Mouse (Mus musculus): ENCODE measurements around the gene Swsap1. TPM values are rescaled to one million over a fixed set of nuclear protein-coding genes. Genes with fewer than 3 reads are reported as not detected.

The Swsap1 gene
- polyA plus RNA-seq, 1 experiment from 2014 or later: 2.5 TPM

GRCm38 (mm10) chr9:21936692-21937570, 18.6 kb upstream of the Swsap1 start, which contains the start of gene Plppr2:
TSS of gene Plppr2 (plus strand) at chr9:21937033.
- 2% methylated on average over 43 of the region's 43 CpGs for WGBS (ENCODE audit: insufficient replicate concordance)
- ATAC-seq (ENCODE audit: insufficient read depth): peak; percentile 86
- H3K27ac ChIP-seq (replicated peaks): no peak within 1 kb of the TSS

GRCm38 (mm10) chr9:21937711-21938175, 17.8 kb upstream of the Swsap1 start:
- H3K4me2 ChIP-seq: 0 out of 2 replicates have a peak overlapping the region, but pooled peaks have one; percentile 67
- no peak overlapping the region for H3K4me3 ChIP-seq (replicated peaks)
- no peaks in the 10 kb centered on the region for H3K36me3 ChIP-seq (replicated peaks)
- no peaks in the 10 kb centered on the region for H3K9me3 ChIP-seq (replicated peaks)
- H3K9ac ChIP-seq: no peak overlapping the region
- peaks cover 8% of the 10 kb centered on the region for H3K4me1 ChIP-seq (replicated peaks)
- H3K27me3 ChIP-seq: peaks cover 22% of the 10 kb centered on the region
- WGBS (ENCODE audit: insufficient replicate concordance): 76% methylated on average over 4 of the region's 4 CpGs
- ATAC-seq (ENCODE audit: insufficient read depth): no peak
- no peak overlapping the region for H3K27ac ChIP-seq (replicated peaks)

More at GRCm38 (mm10) chr9:21936692-21937570, 18.6 kb upstream of the Swsap1 start, which contains the start of gene Plppr2:
- Histone ChIP-seq H3K9me3 (replicated peaks) (no peaks in the 10 kb centered on the region), H3K4me3 (replicated peaks) (peak within 1 kb of the TSS; percentile 49), H3K9ac (0 out of 2 replicates have a peak within 1 kb of the TSS, but pooled peaks have one; percentile 0), H3K36me3 (replicated peaks) (no peaks in the 10 kb centered on the region), H3K4me1 (replicated peaks) (peaks cover 12% of the 10 kb centered on the region), H3K4me2 (peak within 1 kb of the TSS; percentile 67), H3K27me3 (peaks cover 22% of the 10 kb centered on the region)

- Histone ChIP-seq H3K4me3 (replicated peaks) (no peak overlapping the region), H3K4me1 (replicated peaks) (peaks cover 7% of the 10 kb centered on the region), H3K27ac (replicated peaks) (no peak overlapping the region), H3K36me3 (replicated peaks) (no peaks in the 10 kb centered on the region), H3K27me3 (peaks cover 21% of the 10 kb centered on the region), H3K9me3 (replicated peaks) (no peaks in the 10 kb centered on the region), H3K4me2 (no peak overlapping the region), H3K9ac (no peak overlapping the region)
- ATAC-seq (ENCODE audit: insufficient read depth): no peak
- WGBS (ENCODE audit: insufficient replicate concordance): 61% methylated on average over 4 of the region's 4 CpGs
Observed at GRCm38 (mm10) chr9:21938234-21938855, 17.2 kb upstream of the Swsap1 start.

- no peak overlapping the region for H3K4me3 ChIP-seq (replicated peaks)
- H3K36me3 ChIP-seq (replicated peaks): no peaks in the 10 kb centered on the region
- no peak for ATAC-seq (ENCODE audit: insufficient read depth)
- no peak overlapping the region for H3K27ac ChIP-seq (replicated peaks)
- no peak overlapping the region for H3K4me2 ChIP-seq
- peaks cover 25% of the 10 kb centered on the region for H3K27me3 ChIP-seq
- WGBS (ENCODE audit: insufficient replicate concordance): 58% methylated on average over 12 of the region's 12 CpGs
- no peaks in the 10 kb centered on the region for H3K9me3 ChIP-seq (replicated peaks)
- H3K9ac ChIP-seq: no peak overlapping the region
- peaks cover 14% of the 10 kb centered on the region for H3K4me1 ChIP-seq (replicated peaks)
Observed at GRCm38 (mm10) chr9:21943046-21943445, 12.5 kb upstream of the Swsap1 start.

GRCm38 (mm10) chr9:21943638-21944037, 11.9 kb upstream of the Swsap1 start:
- H3K27me3 ChIP-seq: peaks cover 31% of the 10 kb centered on the region
- no peak overlapping the region for H3K4me3 ChIP-seq (replicated peaks)
- no peak overlapping the region for H3K4me2 ChIP-seq
- no peak for ATAC-seq (ENCODE audit: insufficient read depth)
- no peaks in the 10 kb centered on the region for H3K36me3 ChIP-seq (replicated peaks)
- H3K9ac ChIP-seq: no peak overlapping the region
- WGBS (ENCODE audit: insufficient replicate concordance): 38% methylated on average over 12 of the region's 12 CpGs
- H3K9me3 ChIP-seq (replicated peaks): no peaks in the 10 kb centered on the region
- peaks cover 14% of the 10 kb centered on the region for H3K4me1 ChIP-seq (replicated peaks)
- H3K27ac ChIP-seq (replicated peaks): no peak overlapping the region

- no peaks in the 10 kb centered on the region for H3K36me3 ChIP-seq (replicated peaks)
- peaks cover 37% of the 10 kb centered on the region for H3K27me3 ChIP-seq
- WGBS (ENCODE audit: insufficient replicate concordance): 16% methylated on average over 23 of the region's 23 CpGs
- peak overlapping the region; percentile 10 for H3K4me2 ChIP-seq
- H3K4me1 ChIP-seq (replicated peaks): peaks cover 14% of the 10 kb centered on the region
- H3K4me3 ChIP-seq (replicated peaks): no peak overlapping the region
- no peaks in the 10 kb centered on the region for H3K9me3 ChIP-seq (replicated peaks)
- H3K27ac ChIP-seq (replicated peaks): no peak overlapping the region
- no peak overlapping the region for H3K9ac ChIP-seq
- ATAC-seq (ENCODE audit: insufficient read depth): 0 out of 2 replicates have a peak, but pooled peaks have one; percentile 17
Observed at GRCm38 (mm10) chr9:21944267-21944666, 11.3 kb upstream of the Swsap1 start.

GRCm38 (mm10) chr9:21947540-21948130, 7.9 kb upstream of the Swsap1 start:
- ATAC-seq (ENCODE audit: insufficient read depth): no peak
- WGBS (ENCODE audit: insufficient replicate concordance): 2% methylated on average over 27 of the region's 28 CpGs

GRCm38 (mm10) chr9:21948146-21948545, 7.4 kb upstream of the Swsap1 start:
- Histone ChIP-seq H3K27ac (replicated peaks) (no peak overlapping the region), H3K27me3 (peaks cover 44% of the 10 kb centered on the region), H3K36me3 (replicated peaks) (no peaks in the 10 kb centered on the region), H3K9ac (no peak overlapping the region), H3K4me1 (replicated peaks) (peaks cover 14% of the 10 kb centered on the region), H3K9me3 (replicated peaks) (no peaks in the 10 kb centered on the region), H3K4me2 (no peak overlapping the region), H3K4me3 (replicated peaks) (no peak overlapping the region)
- 40% methylated on average over 8 of the region's 8 CpGs for WGBS (ENCODE audit: insufficient replicate concordance)
- no peak for ATAC-seq (ENCODE audit: insufficient read depth)

More at GRCm38 (mm10) chr9:21947540-21948130, 7.9 kb upstream of the Swsap1 start:
- Histone ChIP-seq H3K4me3 (replicated peaks) (no peak overlapping the region), H3K36me3 (replicated peaks) (no peaks in the 10 kb centered on the region), H3K9me3 (replicated peaks) (no peaks in the 10 kb centered on the region), H3K27me3 (peaks cover 44% of the 10 kb centered on the region), H3K4me1 (replicated peaks) (peaks cover 14% of the 10 kb centered on the region), H3K4me2 (peak overlapping the region; percentile 25), H3K9ac (no peak overlapping the region), H3K27ac (replicated peaks) (no peak overlapping the region)

GRCm38 (mm10) chr9:21948790-21949189, 6.8 kb upstream of the Swsap1 start:
- Histone ChIP-seq H3K4me3 (replicated peaks) (no peak overlapping the region), H3K4me1 (replicated peaks) (peaks cover 14% of the 10 kb centered on the region), H3K36me3 (replicated peaks) (no peaks in the 10 kb centered on the region), H3K27ac (replicated peaks) (no peak overlapping the region), H3K4me2 (no peak overlapping the region), H3K9ac (no peak overlapping the region), H3K27me3 (peaks cover 39% of the 10 kb centered on the region), H3K9me3 (replicated peaks) (no peaks in the 10 kb centered on the region)
- no peak for ATAC-seq (ENCODE audit: insufficient read depth)
- WGBS (ENCODE audit: insufficient replicate concordance): 61% methylated on average over 6 of the region's 6 CpGs

GRCm38 (mm10) chr9:21950322-21950721, 5.2 kb upstream of the Swsap1 start:
- no peak overlapping the region for H3K27ac ChIP-seq (replicated peaks)
- peaks cover 15% of the 10 kb centered on the region for H3K4me1 ChIP-seq (replicated peaks)
- H3K36me3 ChIP-seq (replicated peaks): no peaks in the 10 kb centered on the region
- H3K9ac ChIP-seq: no peak overlapping the region
- 15% methylated on average over 11 of the region's 11 CpGs for WGBS (ENCODE audit: insufficient replicate concordance)
- no peak overlapping the region for H3K4me3 ChIP-seq (replicated peaks)
- no peak overlapping the region for H3K4me2 ChIP-seq
- no peaks in the 10 kb centered on the region for H3K9me3 ChIP-seq (replicated peaks)
- ATAC-seq (ENCODE audit: insufficient read depth): no peak
- H3K27me3 ChIP-seq: peaks cover 29% of the 10 kb centered on the region

GRCm38 (mm10) chr9:21951977-21952376, 3.6 kb upstream of the Swsap1 start:
- Histone ChIP-seq H3K9me3 (replicated peaks) (no peaks in the 10 kb centered on the region), H3K4me3 (replicated peaks) (no peak overlapping the region), H3K27me3 (peaks cover 29% of the 10 kb centered on the region), H3K9ac (no peak overlapping the region), H3K4me1 (replicated peaks) (peaks cover 25% of the 10 kb centered on the region), H3K36me3 (replicated peaks) (peaks cover 5% of the 10 kb centered on the region; the same call in 1 of the 2 replicates), H3K27ac (replicated peaks) (no peak overlapping the region), H3K4me2 (no peak overlapping the region)
- WGBS (ENCODE audit: insufficient replicate concordance): 62% methylated on average over 3 of the region's 3 CpGs
- no peak for ATAC-seq (ENCODE audit: insufficient read depth)
